Mouse (Mus musculus) hindbrain, embryonic 13.5 days (tissue): ENCODE measurements around the gene Plcl2. TPM values are rescaled to one million over a fixed set of nuclear protein-coding genes. Genes with fewer than 3 reads are reported as not detected.

Source experiments
- ATAC-seq: fragments of 200-750 bp; cut with Nextera tagmentation; 2 replicates; pipeline ENCODE4 v1.8.0; 2017; ENCODE audit warnings: moderate TSS enrichment; ENCODE audit not compliant: low FRiP score
- H3K27ac ChIP-seq: fragments of 300-500 bp; sonication (generic); 2 replicates; pipeline ENCODE4 v1.5.1; 2015; ENCODE audit warnings: inconsistent platforms, mild to moderate bottlenecking, moderate library complexity
- H3K27me3 ChIP-seq: fragments of 300-500 bp; sonication (generic); 2 replicates; pipeline ENCODE4 v1.6.1; 2015; ENCODE audit warnings: mild to moderate bottlenecking, inconsistent platforms
- H3K36me3 ChIP-seq: fragments of 300-500 bp; sonication (generic); 2 replicates; pipeline ENCODE4 v1.6.1; 2015; ENCODE audit warnings: mild to moderate bottlenecking, inconsistent platforms
- H3K4me1 ChIP-seq: fragments of 300-500 bp; sonication (generic); replicated peaks from 2 replicates; pipeline ENCODE4 v1.6.1; 2015; ENCODE audit warnings: inconsistent platforms
- H3K4me2 ChIP-seq: fragments of 300-500 bp; sonication (generic); 2 replicates; pipeline ENCODE4 v1.6.1; 2015; ENCODE audit warnings: inconsistent platforms, mild to moderate bottlenecking, moderate library complexity
- H3K4me3 ChIP-seq: fragments of 300-500 bp; sonication (generic); 2 replicates; pipeline ENCODE4 v1.5.1; 2015; ENCODE audit warnings: mild to moderate bottlenecking, inconsistent platforms
- H3K9ac ChIP-seq: fragments of 300-500 bp; sonication (generic); 2 replicates; pipeline ENCODE4 v1.6.1; 2015; ENCODE audit warnings: mild to moderate bottlenecking, inconsistent platforms
- H3K9me3 ChIP-seq: fragments of 300-500 bp; sonication (generic); 2 replicates; pipeline ENCODE4 v1.6.1; 2016; ENCODE audit warnings: inconsistent platforms
- WGBS: fragments of 180-500 bp; shearing (Covaris S2); methylation state at CpG from one replicate; pipeline ENCODE4 v1.1.7; 2015; 5-methylcytosine and 5-hydroxymethylcytosine counted together
- polyA plus RNA-seq: library from polyadenylated mRNA; unstranded; fragments of >200 nt; fragmentation: Nextera tagmentation; extraction: Ambion mirVana; gene quantifications from 2 replicates; pipeline ENCODE4 v1.2.1, GENCODE M21; 2015

Plcl2 gene
- polyA plus RNA-seq, 1 experiment from 2014 or later = 7.6 TPM

DNA sequence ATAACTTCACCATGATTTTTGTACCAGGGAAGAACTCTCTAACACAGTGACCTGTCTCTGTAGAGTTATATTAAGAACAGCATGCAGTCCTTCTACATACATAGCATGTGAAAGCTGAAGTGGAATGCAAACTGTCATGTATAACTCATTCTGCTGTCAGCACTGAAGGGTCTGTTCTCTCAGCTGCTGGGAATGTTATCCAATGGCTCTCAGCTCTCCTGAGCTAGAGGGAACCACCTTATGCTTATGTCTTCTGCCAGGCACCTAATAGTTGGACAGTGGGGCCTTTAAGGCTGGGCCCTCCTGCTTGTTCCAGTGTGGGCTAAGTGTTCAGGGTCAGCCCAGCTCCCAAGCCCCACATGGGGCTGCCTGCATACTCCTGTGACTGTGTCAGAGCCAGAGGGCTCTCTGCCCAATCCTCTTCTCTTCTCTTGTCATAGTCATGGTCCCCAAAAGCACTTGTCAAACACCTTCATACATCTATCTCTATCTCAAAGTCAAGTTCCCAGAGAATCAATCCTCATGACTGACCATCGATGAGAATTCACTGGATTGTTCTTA lies 22.1 kb upstream of the Plcl2 start:
- ATAC-seq = no peak

DNA sequence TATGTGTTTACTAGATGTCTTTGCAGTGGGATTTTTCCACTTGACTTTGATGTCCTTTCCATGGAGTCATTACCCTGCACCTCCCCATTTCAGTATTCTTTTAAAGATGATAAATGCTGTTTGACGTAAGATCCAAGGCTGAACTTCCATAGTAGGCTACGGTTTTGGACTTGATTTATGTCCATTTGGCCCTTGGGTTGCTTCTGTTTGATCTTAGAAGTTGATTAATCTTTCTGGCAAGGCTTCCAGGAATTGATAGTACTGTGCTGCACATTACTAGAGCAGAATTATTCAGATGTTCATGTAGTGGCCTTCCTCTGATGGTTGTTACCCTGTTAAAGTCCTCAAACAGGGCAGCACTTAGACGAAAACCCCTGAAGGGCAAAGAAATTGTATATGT lies 21.5 kb upstream of the Plcl2 start:
- WGBS = 84% methylated on average over 3 of the region's 3 CpGs
- Histone ChIP-seq H3K27ac (no peak overlapping the region), H3K36me3 (no peaks in the 10 kb centered on the region), H3K9me3 (no peaks in the 10 kb centered on the region), H3K27me3 (no peaks in the 10 kb centered on the region), H3K4me1 (no peaks in the 10 kb centered on the region), H3K9ac (no peak overlapping the region), H3K4me2 (no peak overlapping the region), H3K4me3 (no peak overlapping the region)
- ATAC-seq = no peak

More for the DNA sequence above, 22.1 kb upstream of the Plcl2 start:
- no peaks in the 10 kb centered on the region for H3K36me3 ChIP-seq
- no peak overlapping the region for H3K4me3 ChIP-seq
- H3K27ac ChIP-seq = no peak overlapping the region
- H3K9me3 ChIP-seq = no peaks in the 10 kb centered on the region
- H3K27me3 ChIP-seq = no peaks in the 10 kb centered on the region
- H3K4me2 ChIP-seq = no peak overlapping the region
- H3K9ac ChIP-seq = no peak overlapping the region
- H3K4me1 ChIP-seq = no peaks in the 10 kb centered on the region
- WGBS = 95% methylated on average over 1 of the region's 1 CpGs

DNA sequence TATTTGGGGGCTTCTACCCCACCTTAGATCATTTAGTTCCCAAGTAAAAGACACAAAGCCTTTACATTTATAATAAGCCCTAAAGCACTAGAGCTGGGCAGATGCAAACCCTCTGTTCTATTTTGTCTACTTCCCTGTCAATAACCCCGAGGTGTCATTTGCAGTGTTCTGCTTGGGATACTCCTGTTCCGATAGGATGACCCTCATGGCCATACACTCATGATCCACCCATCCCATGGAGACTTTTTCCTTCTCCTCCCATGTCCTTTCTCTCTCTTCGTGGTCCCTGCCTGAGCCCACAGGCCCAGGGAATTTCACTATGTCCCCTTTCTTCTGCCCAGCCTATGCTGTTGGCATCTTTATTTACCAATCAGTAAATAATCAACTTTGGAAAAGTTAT lies 20.8 kb upstream of the Plcl2 start:
- no peaks in the 10 kb centered on the region for H3K27me3 ChIP-seq
- no peaks in the 10 kb centered on the region for H3K9me3 ChIP-seq
- WGBS = 85% methylated on average over 3 of the region's 3 CpGs
- no peaks in the 10 kb centered on the region for H3K4me1 ChIP-seq
- no peak overlapping the region for H3K27ac ChIP-seq
- H3K4me2 ChIP-seq = no peak overlapping the region
- no peak for ATAC-seq
- H3K4me3 ChIP-seq = no peak overlapping the region
- no peak overlapping the region for H3K9ac ChIP-seq
- no peaks in the 10 kb centered on the region for H3K36me3 ChIP-seq

DNA sequence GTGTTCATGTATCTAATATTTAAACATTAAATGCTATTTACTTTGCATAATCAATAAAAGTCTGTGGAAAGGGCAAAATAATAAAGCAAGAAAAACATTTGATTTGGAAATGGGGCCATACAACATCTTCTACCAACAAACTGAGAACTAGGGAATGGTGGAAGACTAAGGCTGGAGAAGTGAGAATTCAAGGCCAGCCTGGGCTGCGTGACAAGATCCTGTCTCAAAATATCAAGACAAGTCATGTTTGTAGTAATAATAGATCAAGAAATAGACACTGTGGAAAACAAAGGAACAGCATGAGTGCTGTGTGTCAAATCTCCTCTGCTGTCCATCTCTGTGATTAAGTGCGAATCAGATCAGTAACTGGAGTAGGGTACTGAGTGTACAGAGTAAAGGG lies 20.3 kb upstream of the Plcl2 start:
- no peak overlapping the region for H3K4me3 ChIP-seq
- H3K27ac ChIP-seq = no peak overlapping the region
- no peak overlapping the region for H3K9ac ChIP-seq
- H3K4me1 ChIP-seq = no peaks in the 10 kb centered on the region
- H3K9me3 ChIP-seq = no peaks in the 10 kb centered on the region
- no peaks in the 10 kb centered on the region for H3K36me3 ChIP-seq
- no peak for ATAC-seq
- 88% methylated on average over 2 of the region's 2 CpGs for WGBS
- no peak overlapping the region for H3K4me2 ChIP-seq
- H3K27me3 ChIP-seq = no peaks in the 10 kb centered on the region

DNA sequence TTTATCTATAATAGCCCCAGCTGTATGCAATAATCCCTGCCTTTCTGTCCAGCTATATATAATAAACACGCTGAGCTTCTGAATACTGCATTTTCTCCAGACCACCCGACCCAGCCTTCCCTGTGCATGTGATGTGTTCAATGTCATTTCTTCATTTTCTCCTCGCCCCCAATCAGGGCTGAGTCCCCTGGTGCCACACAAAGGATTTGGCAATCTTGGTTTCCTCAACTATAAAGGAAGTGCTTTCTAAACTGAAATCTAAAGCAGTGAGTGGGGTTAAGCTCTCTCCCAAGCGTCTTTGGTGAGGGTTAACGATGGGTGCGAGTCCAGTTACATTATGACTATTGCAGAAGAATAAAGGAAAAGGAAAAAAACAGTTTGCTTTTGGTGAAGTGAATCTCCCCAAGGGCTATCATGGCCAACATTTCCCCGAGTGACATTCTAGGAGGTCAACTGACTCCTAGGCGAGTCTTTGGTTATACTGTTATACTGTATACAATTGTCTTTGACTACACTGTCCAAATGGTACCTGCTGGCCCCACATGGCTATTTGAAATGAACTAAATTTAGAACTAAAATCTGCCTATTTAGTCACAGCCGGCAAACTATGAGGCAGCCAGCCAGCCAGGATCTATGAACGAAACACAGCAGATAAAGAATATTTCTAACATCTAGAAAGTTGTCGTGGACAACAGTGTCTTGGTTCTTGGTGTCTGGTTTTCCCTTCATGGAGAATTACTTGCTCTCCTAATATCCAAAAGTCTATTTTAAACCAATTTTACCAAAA lies 18.4 kb upstream of the Plcl2 start:
- ATAC-seq = no peak
- Histone ChIP-seq H3K4me3 (no peak overlapping the region), H3K36me3 (no peaks in the 10 kb centered on the region), H3K9me3 (no peaks in the 10 kb centered on the region), H3K4me1 (no peaks in the 10 kb centered on the region), H3K9ac (no peak overlapping the region), H3K27ac (no peak overlapping the region), H3K4me2 (no peak overlapping the region), H3K27me3 (no peaks in the 10 kb centered on the region)
- WGBS = 90% methylated on average over 11 of the region's 11 CpGs

DNA sequence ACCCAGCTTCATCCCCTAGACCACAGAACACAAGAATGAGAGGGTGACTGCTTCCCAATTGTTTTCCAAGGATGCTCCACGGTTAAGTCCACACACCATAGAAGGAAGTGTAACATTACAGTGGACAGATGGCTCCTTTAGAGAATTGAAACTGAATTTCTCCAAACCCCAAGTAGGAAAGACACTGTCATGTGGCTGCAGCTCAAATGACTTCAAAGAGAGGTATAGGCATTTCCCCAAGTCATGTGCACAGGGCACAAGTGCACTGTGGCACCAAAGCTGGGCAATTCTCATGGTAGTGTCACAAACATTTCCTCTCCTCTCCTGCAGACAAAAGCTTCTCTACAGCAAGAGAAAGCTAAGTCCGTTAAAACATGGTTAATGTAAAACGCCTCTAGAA lies 17.7 kb upstream of the Plcl2 start:
- no peak overlapping the region for H3K27ac ChIP-seq
- 84% methylated on average over 3 of the region's 3 CpGs for WGBS
- no peak overlapping the region for H3K9ac ChIP-seq
- H3K4me1 ChIP-seq = no peaks in the 10 kb centered on the region
- H3K4me2 ChIP-seq = no peak overlapping the region
- no peaks in the 10 kb centered on the region for H3K27me3 ChIP-seq
- H3K4me3 ChIP-seq = no peak overlapping the region
- no peaks in the 10 kb centered on the region for H3K36me3 ChIP-seq
- no peak for ATAC-seq
- H3K9me3 ChIP-seq = no peaks in the 10 kb centered on the region

- H3K27me3 ChIP-seq = no peaks in the 10 kb centered on the region
- WGBS = 72% methylated on average over 10 of the region's 10 CpGs
- no peaks in the 10 kb centered on the region for H3K9me3 ChIP-seq
- H3K27ac ChIP-seq = no peak overlapping the region
- H3K4me1 ChIP-seq = no peaks in the 10 kb centered on the region
- no peak overlapping the region for H3K9ac ChIP-seq
- no peak overlapping the region for H3K4me3 ChIP-seq
- H3K4me2 ChIP-seq = no peak overlapping the region
- no peaks in the 10 kb centered on the region for H3K36me3 ChIP-seq
- no peak for ATAC-seq
These were observed 13.8 kb upstream of the Plcl2 start for GRCm38 (mm10) chr17:50495216-50495889.

GRCm38 (mm10) chr17:50498062-50498697 lies 11.0 kb upstream of the Plcl2 start:
- Histone ChIP-seq H3K9ac (no peak overlapping the region), H3K27me3 (no peaks in the 10 kb centered on the region), H3K9me3 (no peaks in the 10 kb centered on the region), H3K27ac (no peak overlapping the region), H3K36me3 (no peaks in the 10 kb centered on the region), H3K4me3 (no peak overlapping the region), H3K4me1 (no peaks in the 10 kb centered on the region), H3K4me2 (no peak overlapping the region)
- no peak for ATAC-seq
- 50% methylated on average over 7 of the region's 7 CpGs for WGBS

- no peaks in the 10 kb centered on the region for H3K4me1 ChIP-seq
- H3K27ac ChIP-seq = no peak overlapping the region
- 69% methylated on average over 16 of the region's 16 CpGs for WGBS
- no peaks in the 10 kb centered on the region for H3K27me3 ChIP-seq
- H3K4me2 ChIP-seq = no peak overlapping the region
- no peaks in the 10 kb centered on the region for H3K36me3 ChIP-seq
- no peaks in the 10 kb centered on the region for H3K9me3 ChIP-seq
- no peak overlapping the region for H3K4me3 ChIP-seq
- no peak for ATAC-seq
- no peak overlapping the region for H3K9ac ChIP-seq
These were observed 10.0 kb upstream of the Plcl2 start for GRCm38 (mm10) chr17:50499091-50499790.

DNA sequence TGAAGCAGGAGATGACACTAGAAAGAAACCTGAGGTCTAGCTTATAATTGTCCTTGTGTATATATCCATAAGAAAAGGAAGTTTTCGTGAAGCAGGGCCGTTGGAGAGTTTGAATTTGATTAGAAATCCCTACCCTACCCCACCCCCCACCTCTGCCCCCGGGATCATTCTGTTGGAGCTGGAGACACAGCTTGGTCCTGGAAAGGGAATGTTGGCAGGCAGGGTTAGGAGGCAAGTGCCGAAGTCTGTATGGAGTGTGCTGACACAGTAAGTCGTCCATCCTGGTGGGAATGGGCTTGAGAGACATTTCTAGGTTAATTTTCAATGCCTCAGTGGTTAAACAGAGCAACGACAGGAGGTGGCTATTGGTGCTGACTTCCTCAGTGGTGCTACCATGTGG lies 8.4 kb upstream of the Plcl2 start:
- 73% methylated on average over 6 of the region's 6 CpGs for WGBS
- Histone ChIP-seq H3K27me3 (no peaks in the 10 kb centered on the region), H3K9me3 (no peaks in the 10 kb centered on the region), H3K4me2 (no peak overlapping the region), H3K27ac (no peak overlapping the region), H3K9ac (no peak overlapping the region), H3K4me1 (no peaks in the 10 kb centered on the region), H3K36me3 (no peaks in the 10 kb centered on the region), H3K4me3 (no peak overlapping the region)
- ATAC-seq = no peak

GRCm38 (mm10) chr17:50503075-50503474 lies 6.1 kb upstream of the Plcl2 start:
- WGBS = 85% methylated on average over 7 of the region's 7 CpGs
- H3K9ac ChIP-seq = no peak overlapping the region
- no peaks in the 10 kb centered on the region for H3K9me3 ChIP-seq
- H3K36me3 ChIP-seq = no peaks in the 10 kb centered on the region
- no peaks in the 10 kb centered on the region for H3K27me3 ChIP-seq
- no peak overlapping the region for H3K27ac ChIP-seq
- no peak overlapping the region for H3K4me3 ChIP-seq
- no peak overlapping the region for H3K4me2 ChIP-seq
- H3K4me1 ChIP-seq = no peaks in the 10 kb centered on the region
- ATAC-seq = no peak
